Mouse (Mus musculus) cerebral cortex, adult 2 months (tissue): ENCODE results near the gene Slc5a6.

Source experiments
- WGBS: fragments of 180-500 bp; shearing (Covaris S2); methylation state at CpG from one replicate; pipeline ENCODE4 v1.1.7; 2018; 5-methylcytosine and 5-hydroxymethylcytosine counted together

Slc5a6 gene

DNA sequence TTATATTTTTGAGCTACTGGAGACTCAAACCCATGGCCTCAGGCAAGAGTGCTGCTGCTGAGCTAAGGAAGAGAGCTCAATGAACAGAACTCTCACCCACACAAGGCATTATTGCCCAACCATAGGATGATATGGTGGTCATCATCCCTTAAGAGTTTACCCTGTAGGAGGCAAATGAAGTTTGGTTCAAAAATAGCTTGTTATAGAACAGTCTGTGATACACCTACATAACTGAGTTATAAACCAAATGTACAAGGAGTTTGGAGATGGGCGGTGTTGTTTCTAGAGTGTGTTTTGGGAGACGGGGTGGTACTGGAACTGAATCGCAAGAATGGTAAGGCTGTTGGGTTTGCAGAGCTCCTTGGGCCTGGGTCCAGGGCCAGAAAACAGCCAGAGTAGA lies 21.1 kb upstream of the Slc5a6 start:
- WGBS, result 62% methylated on average over 3 of the region's 3 CpGs

DNA sequence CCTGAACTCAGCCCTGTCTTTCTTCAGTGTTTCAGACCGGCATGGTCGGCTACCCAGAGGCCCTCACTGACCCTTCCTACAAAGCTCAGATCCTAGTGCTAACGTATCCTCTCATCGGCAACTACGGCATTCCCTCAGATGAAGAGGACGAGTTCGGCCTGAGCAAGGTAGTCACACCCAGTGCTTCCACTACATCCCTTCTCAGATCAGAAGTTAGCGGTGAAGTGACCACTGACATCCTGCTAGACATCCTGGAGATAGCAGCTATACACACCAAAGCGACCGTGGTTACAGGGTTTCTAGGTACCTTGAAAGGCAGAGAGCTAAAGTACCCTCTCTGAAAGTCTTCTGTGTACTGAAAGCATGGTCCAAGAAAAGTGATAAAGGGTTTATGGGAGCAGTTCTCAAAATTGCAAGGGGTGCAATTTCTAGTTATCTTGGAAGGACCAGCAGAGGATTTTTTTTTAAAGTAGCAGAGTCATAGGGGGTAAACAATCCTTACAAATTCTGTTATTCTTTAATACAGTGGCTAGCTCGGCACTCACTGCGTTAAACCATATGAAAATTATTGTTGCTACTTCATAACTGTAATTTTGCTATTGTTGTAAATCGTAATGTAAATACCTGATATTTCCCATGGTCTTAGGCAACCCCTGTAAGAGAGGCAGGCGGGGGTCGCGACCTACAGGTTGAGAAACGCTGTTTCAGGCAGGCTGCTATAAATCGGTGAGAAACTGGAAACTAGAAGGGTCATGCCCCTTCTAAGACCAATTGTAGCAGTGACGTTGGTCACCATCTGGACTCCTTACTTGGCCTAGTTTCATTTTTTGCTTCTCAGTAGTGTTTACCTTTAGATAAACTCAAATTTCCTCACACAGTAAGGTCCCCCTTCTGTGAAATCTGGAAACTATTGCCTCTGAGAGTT lies 6.8 kb upstream of the Slc5a6 start:
- 41% methylated on average over 19 of the region's 19 CpGs for WGBS

- under 1% methylated on average over 64 of the region's 64 CpGs for WGBS
These were observed 5.8 kb upstream of the Slc5a6 start, which contains the start of gene Cad for GRCm38 (mm10) chr5:31054261-31055215. Cad (plus strand) TSS chr5:31054780.

- 55% methylated on average over 4 of the region's 4 CpGs for WGBS
These were observed 5.0 kb upstream of the Slc5a6 start for GRCm38 (mm10) chr5:31053728-31054127.

- under 1% methylated on average over 73 of the region's 73 CpGs for WGBS
These were observed 619 bp downstream of the Slc5a6 start, which contains the start of gene Atraid for GRCm38 (mm10) chr5:31047848-31048762. Atraid (plus strand) TSS chr5:31048312.

- 69% methylated on average over 5 of the region's 5 CpGs for WGBS
These were observed 1.6 kb downstream of the Slc5a6 start for GRCm38 (mm10) chr5:31047074-31047473.

DNA sequence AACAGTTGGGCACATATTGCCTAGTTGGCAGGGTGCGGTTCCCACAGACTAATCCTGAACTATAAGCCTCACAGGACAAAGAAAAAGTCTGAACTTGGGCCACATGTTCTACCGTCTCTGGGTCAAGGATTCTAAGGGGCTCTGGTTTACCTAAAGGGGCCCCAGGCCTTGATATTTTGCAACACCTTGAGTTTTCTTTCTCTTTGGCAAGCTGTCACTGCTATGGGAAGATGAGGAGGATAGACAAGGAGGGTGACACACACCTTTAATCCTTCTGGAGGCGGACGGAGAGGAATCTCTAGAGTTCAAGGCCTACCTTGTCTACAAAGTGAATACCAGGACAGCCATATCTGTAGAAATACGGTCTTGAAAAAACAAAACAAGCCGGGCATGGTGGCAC lies 2.3 kb downstream of the Slc5a6 start:
- 89% methylated on average over 6 of the region's 6 CpGs for WGBS

GRCm38 (mm10) chr5:31038171-31038845 lies 10.4 kb downstream of the Slc5a6 start:
- 92% methylated on average over 7 of the region's 7 CpGs for WGBS

GRCm38 (mm10) chr5:31036556-31036955 lies 12.2 kb downstream of the Slc5a6 start:
- 92% methylated on average over 11 of the region's 11 CpGs for WGBS

- 87% methylated on average over 6 of the region's 6 CpGs for WGBS
These were observed 14.1 kb downstream of the Slc5a6 start for GRCm38 (mm10) chr5:31034669-31035068.

DNA sequence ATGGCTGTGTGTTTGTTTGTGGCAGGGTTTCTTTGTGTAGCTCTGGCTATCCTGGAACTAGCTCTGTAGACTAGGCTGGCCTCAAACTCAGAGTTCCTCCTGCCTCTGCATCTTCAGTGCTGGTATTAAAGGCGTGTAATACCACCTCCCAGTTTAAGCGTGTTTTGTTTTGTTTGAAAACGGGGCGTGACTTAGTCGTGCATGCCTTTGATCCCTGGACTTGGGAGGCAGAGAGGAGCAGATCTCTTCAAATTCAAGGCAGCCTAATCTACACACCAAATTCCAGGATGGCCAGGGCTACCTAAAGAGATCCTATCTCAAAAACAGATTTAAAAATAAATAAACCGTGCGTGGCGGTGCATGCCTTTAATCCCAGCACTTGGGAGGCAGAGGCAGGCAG lies 17.2 kb downstream of the Slc5a6 start:
- 89% methylated on average over 8 of the region's 8 CpGs for WGBS

DNA sequence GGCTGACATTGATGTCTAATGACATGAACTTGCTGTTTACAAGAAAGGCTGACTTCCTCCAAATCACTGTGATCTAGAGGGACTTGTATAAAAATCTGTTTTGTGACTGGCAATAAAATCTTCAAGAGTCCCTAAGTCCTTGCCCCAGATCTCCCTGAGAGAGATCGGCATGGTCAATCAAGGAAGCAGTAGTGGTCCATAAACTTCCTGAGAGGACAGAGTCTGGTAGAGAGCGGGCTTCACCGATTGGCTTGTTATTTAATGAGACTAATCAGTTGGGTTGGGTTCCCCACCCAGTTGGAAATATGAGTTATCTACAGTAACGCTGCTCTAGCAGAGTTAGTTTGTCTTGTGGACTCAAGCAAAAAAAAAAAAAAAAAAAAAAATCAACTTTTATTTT lies 17.8 kb downstream of the Slc5a6 start:
- WGBS, result 90% methylated on average over 4 of the region's 4 CpGs

DNA sequence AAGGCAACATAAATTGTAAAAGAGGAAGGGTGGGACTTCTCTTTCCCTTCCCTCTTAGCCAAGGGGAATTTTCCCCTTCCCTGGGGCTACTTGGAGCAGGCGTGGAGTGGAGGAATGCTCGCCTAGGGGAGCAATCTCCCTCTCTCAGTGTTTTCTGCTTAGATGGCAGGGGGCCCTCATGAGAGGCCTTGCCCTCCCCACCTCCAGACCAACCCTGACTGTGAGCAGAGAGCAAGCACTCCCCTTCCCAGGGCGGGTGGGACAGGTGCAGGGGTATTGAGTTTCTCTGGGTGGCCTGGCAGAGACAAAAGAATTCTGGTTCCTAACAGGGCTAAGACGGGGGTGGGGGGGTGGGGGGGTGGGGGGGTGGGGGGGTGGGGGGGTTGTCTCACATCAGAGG lies 25.5 kb downstream of the Slc5a6 start:
- WGBS, result 42% methylated on average over 3 of the region's 4 CpGs

GRCm38 (mm10) chr5:31022690-31023089 lies 26.0 kb downstream of the Slc5a6 start:
- 66% methylated on average over 1 of the region's 1 CpGs for WGBS

GRCm38 (mm10) chr5:31021790-31022189 lies 26.9 kb downstream of the Slc5a6 start:
- WGBS, result 95% methylated on average over 5 of the region's 5 CpGs

DNA sequence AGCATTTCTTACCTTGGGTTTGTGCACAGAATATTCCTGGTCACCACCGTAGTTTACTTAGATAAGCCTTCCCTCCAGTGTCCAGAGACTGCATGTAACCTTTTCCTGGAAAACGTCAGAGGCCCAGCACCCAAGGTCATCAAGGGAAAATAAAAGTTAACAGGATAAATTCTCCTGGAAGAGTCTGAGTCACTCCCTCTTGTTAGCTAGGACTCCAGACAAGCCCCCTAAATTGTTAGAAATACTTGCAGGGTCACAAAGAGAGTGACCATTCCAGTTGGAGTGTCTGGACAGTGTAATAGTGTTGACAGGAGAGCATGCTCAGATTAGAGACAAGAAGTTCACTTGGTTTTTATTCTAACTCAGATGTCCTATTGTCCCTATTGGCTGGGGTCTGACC lies 32.8 kb downstream of the Slc5a6 start:
- WGBS, result 93% methylated on average over 2 of the region's 2 CpGs

- WGBS, result 62% methylated on average over 3 of the region's 3 CpGs
These were observed 36.0 kb downstream of the Slc5a6 start for GRCm38 (mm10) chr5:31012737-31013136.

GRCm38 (mm10) chr5:31004184-31004583 lies 44.5 kb downstream of the Slc5a6 start:
- 3% methylated on average over 5 of the region's 5 CpGs for WGBS

DNA sequence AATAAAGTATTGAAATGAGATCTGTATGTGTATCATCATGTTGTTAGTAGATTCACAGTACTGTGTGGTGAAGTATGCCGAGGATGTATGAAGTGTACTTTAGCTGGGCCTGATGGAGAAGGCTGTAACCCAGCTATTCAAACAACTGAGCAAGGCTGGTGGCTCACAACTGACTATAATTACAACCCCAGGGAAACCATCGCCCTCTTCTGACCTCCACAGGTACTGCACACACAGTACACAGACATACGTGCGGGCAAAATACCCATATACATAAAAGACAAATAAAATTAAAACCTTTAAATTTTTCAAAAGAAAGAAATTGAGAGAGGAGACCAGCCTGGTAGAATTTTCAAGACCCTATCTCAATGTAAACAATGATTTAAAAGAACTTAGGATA lies 47.2 kb downstream of the Slc5a6 start:
- 81% methylated on average over 4 of the region's 4 CpGs for WGBS

GRCm38 (mm10) chr5:31000993-31001392 lies 47.7 kb downstream of the Slc5a6 start:
- 77% methylated on average over 2 of the region's 2 CpGs for WGBS

DNA sequence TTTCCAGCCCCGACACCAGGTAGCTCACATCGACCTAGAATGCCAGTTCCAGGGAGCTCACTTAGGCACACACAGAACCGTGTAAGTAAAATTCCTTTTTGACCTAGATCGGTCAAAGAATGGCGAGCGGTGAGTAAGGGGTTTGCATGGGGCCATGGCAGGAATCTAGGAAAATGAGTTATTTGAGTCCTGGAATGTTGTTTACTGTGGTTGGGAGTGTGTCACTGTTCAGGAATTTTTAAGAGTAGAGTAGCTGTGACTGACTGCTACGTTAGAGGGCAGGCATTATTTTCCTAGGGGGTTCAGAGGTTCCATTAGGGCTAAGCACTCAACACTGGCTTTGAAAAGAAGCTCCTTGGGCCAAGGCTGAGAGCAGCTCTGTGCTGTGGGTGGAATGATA lies 48.6 kb downstream of the Slc5a6 start:
- 84% methylated on average over 7 of the region's 7 CpGs for WGBS
